Mouse (Mus musculus): ENCODE measurements around the gene Scai.

DNA sequence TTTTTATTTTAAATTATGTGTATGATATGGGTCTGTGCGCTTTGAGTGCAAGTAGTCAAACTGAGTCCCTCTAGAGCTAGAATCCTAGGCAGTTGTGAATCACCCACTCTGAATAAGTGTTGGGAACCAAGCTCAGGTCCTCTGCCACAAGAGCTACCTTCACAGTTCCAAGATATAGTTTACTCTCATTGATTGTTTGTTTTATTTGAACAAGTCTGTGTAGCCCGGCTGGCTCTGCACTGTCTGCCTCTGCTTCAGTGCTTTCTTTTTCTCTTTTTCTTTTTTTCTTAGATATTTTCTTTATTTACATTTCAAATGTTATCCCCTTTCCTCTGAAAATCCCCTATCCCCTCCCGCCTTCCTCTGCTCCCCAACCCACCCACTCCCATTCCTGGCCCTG, 28.5 kb upstream of the Scai start:
- no peak for TF ChIP-seq CTCF (IDR thresholded peaks at IDR 0.05; ENCODE audit: borderline replicate concordance, control insufficient read depth, extremely low read depth, insufficient read depth, low read length, poor library complexity)
- TF ChIP-seq POLR2A (IDR thresholded peaks at IDR 0.05; ENCODE audit: control insufficient read depth, extremely low read depth, insufficient read depth, low read length, poor library complexity) = no peak

Data from thymus, adult 2 months (tissue).